Mouse (Mus musculus) hematopoietic stem cell, adult 5-6 weeks (primary cell): ENCODE results near the gene Smg1. TPM values are rescaled to one million over a fixed set of nuclear protein-coding genes. Genes with fewer than 3 reads are reported as not detected.

Source experiments
- ATAC-seq, 2 experiments: fragments of 125-278 bp in 1 of 2; replicated peaks in 1 of 2; 2 replicates each; pipeline ENCODE4 v1.8.0; 2016 to 2017; ENCODE audit warnings: inconsistent platforms in 2 of 2, mild to moderate bottlenecking in 2 of 2, moderate number of reproducible peaks in 2 of 2, low read depth in 1 of 2, moderate TSS enrichment in 1 of 2; ENCODE audit not compliant: low FRiP score in 2 of 2, poor library complexity in 2 of 2, severe bottlenecking in 2 of 2, insufficient read depth in 1 of 2, low TSS enrichment in 1 of 2
- total RNA-seq: library from RNA; stranded (forward); fragments of 172-1452, 232-1000 nt; gene quantifications from 2 replicates; pipeline ENCODE4 v1.2.3, GENCODE M21; 2017

The Smg1 gene
- 62.4 and 87.4 TPM in 2 replicates for total RNA-seq

DNA sequence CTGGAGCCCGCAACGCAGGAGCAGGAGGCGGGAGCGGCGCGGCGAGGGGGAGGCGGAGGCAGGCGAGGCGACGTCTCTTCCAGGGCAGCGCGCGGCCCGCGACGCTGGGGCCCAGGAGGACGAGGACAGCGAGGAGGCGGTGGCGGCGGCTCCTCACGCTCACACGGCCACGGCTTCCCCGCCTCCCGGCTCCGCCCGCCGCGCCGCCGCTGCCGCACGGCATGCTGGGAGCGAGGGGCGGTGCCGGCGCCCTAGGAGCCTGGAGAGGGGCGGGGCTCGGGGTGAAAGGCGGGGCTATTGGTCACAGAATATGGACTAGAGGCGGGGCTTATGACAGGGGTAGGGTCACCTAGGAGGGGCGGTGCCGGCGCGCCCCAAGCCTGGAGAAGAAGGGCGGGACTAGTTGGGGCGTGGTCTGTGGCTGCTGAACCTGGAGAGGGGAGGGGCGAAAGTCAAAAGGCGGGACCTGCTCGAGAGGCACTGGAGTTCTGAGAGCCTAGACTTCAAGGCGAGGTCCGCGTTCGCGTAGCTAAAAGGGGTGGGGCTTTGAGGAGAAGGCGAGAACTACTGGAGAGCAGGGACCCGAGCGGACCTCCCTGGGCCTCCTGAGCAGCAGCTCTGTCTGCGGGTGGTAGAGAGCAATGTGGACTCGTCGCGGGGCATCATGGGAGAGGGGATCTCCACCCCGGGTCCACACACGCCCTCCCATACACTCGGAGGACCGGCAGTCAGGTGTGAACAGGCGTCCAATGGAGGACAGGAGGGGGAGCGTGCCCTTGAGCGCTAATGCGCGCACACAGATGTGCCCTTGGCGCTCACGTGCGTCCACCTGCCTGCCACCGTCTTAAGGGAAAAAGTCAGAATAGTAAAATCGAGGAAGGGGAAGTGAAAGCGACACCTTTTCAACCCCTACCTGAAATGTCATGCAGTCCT, at the start of gene Smg1:
TSS of gene Smg1 (minus strand) at position 218 of the 933 bp plus-strand sequence.
- peak; percentile 89 to 93 for ATAC-seq

DNA sequence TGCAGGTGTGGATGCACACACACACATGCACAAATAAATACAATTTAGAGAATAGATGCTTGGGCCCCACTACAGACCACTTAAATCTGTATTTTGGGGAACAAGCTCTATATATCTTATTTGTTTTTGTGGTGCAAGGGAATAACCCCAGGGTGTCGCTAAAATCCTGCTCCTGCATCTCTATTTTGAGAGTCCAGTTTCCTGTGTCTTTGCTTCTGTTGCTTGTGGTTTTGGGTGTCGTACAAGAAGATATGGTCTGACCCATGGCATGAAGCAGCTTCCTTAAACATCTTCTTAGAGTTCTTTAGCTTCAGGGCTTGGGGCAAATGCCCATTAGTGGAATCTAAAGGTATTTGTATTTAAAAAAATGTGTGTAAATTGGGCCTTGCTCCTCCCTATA, 39.7 kb upstream of the Smg1 start:
- peak; percentile 29 to 50; a peak in 2 of 4 replicates for ATAC-seq

DNA sequence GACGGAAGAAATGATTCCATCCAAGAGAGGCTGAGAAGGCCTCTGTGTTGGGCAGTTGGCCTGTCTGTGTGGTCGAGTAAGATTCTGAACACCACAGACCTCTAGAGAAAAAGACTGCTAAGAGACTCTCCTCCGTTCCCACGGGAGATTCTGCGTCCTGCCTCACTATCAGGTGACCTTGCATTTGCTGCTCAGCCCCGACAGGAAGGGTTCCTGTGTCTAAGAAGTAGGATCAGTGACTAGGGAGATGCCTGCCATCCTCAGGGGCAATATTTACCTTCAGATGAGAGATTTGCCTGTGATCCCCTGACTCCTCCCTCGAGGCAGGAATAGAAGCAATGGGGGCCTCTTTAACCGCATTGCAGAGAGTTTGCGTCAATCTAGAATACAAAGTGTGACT, 39.1 kb upstream of the Smg1 start:
- no peak for ATAC-seq

DNA sequence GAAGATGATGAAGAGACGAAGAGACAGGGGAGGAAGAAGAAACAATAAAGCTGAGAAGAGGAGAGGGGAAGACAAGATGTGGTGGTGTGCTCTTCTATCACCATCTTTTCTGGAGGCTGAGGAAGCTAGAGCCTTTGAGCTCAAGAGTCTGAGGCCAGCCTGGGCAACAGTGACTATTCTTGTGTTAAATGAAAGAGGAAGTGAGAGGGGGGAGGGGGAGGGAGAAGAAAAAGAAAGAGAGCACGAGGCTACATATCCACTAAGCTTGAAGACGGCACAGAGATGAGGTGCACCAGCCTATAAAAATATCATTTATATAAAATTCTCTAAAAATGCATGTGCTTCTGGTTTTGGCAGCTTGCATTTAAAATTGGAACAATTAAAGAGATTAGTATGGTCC, 36.1 kb upstream of the Smg1 start:
- ATAC-seq: peak; percentile 38 to 52; a peak in 3 of 4 replicates

DNA sequence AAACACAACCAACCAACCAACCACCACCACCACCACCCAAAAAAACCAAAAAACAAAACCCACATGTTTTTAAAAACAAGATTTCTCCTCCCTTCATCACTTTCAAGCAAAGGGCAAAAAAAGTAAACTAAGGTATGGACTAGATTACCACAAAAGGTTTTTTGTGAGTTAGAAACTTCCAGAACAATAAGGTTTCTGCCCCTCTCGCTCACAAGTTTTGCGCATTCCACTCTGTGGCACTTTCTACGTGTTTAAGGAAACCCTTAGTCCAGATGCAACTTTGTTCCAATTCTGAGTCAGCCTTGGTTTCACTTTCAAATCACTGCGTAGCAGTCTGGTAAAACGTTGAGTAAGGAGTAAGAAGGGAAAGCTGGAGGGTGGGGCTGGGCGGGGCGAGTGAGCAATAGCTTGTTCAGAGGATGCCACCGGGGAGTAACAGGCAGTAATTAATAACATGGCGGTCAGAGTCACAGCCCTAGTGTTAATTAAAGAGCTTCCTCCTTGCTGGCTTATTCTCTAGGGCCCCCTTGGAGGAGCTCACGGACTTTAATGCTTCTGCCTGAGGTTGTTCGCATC, 34.0 kb upstream of the Smg1 start:
- peak; percentile 79 to 83 for ATAC-seq

DNA sequence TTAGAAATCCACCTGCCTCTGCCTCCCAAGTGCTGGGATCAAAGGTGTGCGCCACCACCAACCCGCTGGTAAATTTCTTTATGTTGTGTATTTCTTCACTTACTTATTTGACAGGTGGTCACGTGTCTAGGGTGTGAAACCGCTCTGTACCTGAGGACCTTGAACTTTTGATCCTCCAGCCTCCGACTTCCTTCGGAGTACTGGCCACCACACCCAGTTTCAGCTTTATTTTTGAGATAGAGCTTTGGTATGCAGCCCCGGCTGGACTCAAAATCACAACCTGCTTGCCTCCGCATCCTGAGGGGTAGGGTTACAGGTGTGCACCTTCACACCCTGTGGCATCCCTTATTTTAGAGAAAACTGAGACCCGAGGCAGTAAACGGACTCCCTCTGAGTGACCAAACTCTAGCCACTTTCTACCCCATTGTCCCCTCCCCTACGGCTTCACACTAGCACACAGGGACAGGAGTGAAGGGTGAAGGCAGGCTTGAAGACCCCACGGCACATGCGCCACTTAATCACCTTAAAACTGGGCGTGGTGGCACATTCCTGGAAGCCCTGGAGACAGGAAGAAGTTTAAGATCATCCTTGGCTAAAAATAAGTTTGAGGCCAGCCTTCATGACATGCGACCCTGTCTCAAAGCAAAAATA, 33.3 kb upstream of the Smg1 start:
- ATAC-seq: no peak

DNA sequence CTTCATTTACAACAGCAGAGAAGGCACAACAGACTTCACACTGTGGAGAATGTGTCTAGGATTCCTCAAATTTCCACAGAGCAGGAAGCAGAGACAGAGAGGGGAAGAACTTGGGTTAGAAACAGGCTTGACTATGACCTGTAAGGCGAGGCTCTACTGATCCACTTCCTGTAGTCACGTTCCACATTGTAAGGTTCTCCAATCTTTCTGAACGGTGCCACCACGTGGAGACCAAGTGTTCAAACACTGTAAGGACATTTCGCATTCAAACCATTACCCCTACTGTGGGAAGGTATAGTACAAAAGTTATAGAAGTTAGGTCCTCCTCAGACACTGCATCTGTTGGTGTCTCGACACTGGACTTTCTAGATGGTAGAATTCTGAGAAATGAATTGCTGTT, 31.8 kb upstream of the Smg1 start:
- ATAC-seq: peak in 1 of 2 experiments; percentile 34; a peak in 1 of 4 replicates

DNA sequence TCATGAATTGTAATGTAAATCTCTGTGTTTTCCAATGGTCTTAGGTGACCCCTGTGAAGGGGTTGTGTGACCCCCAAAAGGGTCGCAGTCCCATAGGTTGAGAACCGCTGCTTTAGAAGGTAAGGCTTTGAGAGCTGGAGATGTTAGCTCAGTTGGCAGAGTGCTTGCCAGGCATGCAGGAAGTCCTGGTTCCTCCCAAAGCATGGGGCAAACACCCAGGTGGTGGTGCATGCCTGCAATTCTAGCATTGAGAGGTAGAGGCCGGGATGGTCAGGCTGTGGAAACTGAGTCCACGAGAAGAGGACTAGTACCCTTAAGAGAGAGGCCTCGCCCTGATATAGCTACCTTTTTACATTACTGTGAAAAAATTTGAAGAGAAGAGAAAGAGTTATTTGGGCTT, 31.4 kb upstream of the Smg1 start:
- ATAC-seq: no peak

DNA sequence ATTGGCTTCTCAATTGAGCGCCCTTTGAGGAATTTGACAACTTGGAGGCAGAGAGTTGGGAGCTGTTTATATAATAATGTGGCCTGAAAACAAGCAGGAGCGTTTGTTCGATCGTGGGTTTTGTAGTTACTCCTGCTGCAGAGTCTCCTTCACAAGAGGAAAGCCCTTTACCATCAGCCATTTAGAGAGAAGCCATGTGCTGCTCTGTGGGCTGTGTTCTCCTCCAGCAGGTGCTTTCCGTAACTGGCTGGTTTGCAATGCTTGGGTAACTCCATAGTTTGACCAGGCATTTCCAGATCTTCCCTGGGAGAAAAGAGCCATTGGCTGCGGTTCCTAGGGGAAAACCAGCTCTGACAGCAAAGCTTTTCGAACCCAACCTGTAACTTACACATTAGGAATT, 30.7 kb upstream of the Smg1 start:
- no peak for ATAC-seq

DNA sequence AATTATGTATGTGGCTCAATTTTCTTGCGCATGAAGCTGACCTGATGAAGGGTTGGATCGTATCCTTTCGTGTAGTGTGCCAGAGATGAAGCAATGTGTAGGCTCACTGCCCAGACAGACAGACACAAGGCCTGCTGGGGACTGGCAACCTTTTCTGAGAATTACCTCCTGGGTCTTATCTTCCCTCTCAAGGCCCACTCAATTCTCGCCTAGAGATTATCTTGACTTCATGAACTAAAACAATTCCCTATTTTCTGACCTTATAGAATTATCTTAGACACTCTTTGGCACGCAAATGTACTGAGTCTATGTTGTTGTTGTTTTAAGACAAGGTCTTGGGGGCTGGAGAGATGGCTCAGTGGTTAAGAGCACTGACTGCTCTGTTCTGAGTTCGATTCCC, 22.6 kb upstream of the Smg1 start:
- no peak for ATAC-seq

DNA sequence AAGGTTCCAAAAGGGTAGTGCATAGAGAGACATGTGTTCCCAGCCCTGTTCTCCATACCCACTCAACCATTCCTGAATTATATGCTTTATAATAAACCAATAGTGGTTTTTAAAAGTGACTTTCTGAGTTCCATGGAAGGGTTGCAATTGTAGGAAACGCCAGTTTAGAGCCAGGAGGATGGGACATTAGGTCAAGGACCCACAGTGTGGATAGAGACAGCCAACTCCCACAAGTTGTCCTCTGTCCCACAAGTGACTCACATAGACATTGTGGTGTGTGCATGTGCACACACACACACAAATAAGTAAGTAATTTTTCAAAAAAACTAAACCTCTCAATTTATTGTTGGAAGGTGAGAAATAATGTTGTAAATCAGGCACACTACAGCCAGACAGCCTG, 20.1 kb upstream of the Smg1 start:
- ATAC-seq: no peak

DNA sequence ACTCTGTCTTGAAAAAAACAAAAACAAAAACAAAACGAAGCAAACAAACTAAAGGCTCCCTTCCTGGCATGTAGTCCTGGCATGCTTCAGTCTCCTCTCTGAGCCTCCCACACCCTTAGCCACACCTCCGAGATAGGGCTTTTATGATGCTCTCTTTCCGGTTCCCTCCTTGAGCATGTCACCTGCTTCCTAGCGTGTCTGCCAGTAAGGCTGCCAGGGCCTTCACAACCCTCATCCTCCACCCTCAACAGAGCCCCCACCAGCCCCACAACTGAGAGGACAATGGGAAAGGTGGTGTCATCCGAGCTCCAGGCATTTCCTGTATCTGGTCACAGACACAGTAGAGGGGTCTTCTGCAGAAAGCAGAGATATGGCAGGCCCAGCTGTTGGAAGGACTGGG, 18.9 kb upstream of the Smg1 start:
- no peak for ATAC-seq

DNA sequence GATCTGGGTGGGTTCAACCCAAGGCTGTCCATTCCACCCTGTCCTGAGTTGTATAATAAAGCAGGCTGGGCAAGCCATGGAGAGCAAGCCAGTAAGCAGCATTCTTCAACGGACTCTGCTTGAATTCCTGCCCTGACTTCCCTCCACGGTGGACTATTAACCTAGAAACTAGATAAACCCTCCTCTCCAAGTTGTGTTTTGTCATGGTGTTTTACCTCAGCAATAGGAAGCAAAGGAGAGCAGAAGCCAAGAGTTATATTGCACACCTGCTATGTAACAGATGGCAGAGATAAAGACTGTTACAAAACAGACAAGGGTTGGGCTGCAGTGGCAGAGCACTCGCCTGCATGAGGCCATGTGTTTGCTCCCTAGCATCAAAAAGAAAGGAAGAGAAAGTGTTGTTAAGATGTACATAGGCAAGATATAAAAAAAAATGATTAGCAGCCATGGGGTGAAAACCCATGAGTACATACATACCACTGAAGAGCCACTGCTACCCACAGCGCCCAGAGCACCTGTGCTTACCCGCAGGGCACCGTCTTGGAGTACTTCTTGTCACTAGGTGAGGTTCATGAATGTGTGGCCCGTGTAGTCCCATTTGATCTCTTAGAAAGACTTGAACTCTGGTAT, 16.3 kb upstream of the Smg1 start:
- no peak for ATAC-seq

DNA sequence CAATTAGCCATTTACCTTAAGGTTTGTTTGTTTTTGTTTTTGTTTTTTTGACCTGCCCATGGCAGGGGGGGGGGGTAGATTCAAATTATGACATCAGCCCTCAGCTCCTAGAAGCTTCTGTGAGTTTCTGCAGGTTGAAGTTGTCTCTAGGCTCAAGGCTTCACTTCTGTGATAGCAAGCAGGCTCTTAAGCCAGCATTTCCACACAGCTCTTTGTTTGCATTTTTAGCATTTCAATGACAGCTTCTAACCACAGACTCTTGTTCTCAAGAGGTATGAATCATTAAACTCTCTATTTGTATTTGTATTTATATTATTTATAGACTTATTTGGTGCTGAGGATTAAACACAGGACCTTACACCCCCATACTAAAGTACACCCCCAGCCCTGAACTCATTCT, 15.0 kb upstream of the Smg1 start:
- ATAC-seq: no peak

DNA sequence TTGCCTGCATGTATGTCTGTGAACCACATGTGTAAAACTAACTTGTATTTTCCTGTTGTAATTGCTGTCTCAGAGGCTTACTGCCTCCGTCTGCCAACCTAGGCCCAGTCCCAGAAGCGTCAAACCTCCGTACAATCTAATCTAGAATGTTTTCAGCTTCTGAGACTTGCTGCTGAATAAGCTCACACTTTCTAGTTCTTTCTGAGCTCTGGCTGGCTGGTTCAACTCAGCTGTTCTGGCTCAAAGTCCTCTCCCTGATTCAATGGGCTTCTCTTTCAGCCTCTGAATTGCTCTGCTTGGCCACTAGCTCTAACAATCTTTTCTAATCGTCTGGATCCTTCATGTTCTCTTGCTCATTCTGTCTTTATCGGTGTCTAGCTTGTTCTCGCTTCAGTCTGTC, 13.3 kb upstream of the Smg1 start:
- no peak for ATAC-seq

DNA sequence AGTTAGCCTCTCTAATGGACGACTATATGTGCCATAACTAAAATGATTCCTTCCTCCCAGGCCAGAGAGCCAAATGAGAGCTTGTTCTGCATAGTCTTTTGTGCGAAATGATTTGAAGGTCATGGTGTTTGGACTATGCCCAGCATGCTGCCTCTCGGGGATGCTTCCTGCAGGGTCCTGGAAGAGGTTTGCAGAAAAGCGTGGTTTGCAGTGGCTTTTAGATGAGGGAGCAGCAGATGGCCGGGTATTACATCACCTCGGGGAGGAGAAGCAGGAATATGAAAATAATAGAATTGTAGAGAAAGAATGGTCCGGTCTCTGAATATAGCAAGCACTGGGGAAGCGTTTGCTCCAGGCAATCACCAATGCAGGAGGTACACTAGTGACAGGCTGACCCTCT, 11.0 kb upstream of the Smg1 start:
- ATAC-seq: peak in 1 of 2 experiments; percentile 8; a peak in 1 of 4 replicates

DNA sequence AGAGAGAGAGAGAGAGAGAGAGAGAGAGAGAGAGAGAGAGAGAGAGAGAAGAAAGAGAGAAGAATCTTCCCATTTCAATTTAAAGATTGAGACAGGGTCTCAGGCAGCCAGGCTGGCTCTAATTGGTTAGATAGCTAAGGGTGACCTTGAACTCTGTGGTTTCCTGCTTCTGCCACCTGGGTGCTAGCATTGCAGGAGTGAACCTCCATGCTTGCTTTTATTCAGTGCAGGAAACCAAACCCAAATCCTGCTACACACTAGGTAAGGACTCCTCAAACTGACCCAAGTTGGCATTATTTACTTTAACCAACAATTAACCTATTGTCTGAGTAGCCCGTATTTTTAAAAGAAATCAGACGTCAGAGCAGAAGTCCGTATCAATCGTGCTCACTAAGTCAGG, 10.5 kb upstream of the Smg1 start:
- peak in 1 of 2 experiments; percentile 19; a peak in 1 of 4 replicates for ATAC-seq

DNA sequence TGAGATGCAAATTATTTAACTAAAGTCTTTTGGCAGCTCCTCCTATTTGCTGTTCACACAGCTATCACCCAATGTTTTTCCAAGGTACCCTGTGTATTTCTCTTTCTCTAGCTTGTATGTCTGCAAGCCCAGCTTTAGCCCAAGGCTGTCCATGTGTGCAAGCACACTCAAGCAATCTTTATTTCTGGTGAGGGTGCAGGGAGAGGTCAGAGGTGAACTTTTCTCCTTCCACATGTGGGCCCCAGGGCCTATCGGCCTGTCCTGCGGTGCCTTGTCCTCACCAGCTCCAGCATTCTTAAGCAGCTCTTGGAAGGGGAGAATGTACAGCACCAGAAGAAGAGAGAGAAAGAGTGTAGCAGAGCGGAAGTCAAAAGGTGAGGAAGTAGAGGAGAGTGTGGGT, 9.5 kb upstream of the Smg1 start:
- no peak for ATAC-seq
